Mouse (Mus musculus): ENCODE measurements around the gene Imp4. TPM values are rescaled to one million over a fixed set of nuclear protein-coding genes. Genes with fewer than 3 reads are reported as not detected.

Imp4 gene
- total RNA-seq, 2 experiments from 2014 or later = 65.2 to 68.7 TPM

- DNase-seq (ENCODE audit: low spot score in 2 of 2) = peak; percentile 92
These were observed 19.8 kb downstream of the Imp4 start, which contains the start of gene Ptpn18 for GRCm38 (mm10) chr1:34459284-34460060. Gene Ptpn18 (plus strand): TSS chr1:34459762.

DNA sequence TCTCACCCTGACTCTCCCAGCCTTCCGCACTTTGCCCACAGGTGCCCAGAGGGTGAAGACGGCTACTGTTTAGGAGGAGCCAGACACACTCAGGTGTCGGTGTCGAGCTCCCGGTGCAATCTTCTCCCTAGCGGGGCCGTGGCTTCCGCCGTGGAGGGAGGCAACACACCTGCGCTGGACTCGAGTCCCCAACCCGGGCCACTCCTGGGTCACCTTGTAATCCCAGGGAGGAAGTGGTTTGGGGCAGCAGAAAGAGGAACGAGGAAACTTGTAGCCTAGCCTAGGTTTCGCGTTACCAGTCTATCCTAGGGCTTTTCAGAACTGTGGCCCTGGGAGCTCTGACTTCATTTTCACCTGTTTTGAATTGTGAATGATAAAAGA, 20.4 kb downstream of the Imp4 start:
- DNase-seq (ENCODE audit: low spot score in 2 of 2) = peak in 1 of 2 experiments; percentile 38

GRCm38 (mm10) chr1:34462766-34463165, 23.1 kb downstream of the Imp4 start:
- DNase-seq (ENCODE audit: low spot score in 2 of 2) = peak; percentile 38 to 51

- DNase-seq (ENCODE audit: low spot score in 2 of 2) = no peak
These were observed 24.7 kb downstream of the Imp4 start for GRCm38 (mm10) chr1:34464310-34464817.

DNA sequence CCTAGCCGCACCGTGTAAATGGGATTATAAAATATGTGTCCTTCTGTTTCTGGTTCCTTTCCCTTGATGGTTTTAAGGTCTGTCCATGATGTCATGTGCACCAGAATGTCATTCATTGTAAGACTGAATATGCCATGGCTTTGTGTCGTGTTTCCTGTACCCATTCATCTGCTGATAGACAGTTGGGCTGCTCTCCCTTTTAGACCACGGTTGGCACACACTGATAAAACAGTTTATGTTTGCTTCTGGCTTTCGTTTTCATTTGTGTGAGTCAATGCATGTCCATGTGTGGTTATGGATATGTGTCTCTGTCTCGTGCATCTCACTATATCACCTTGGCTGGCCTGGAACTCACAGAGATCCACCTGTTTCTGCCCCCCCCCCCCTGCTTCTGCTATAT, 25.8 kb downstream of the Imp4 start:
- DNase-seq (ENCODE audit: low spot score in 2 of 2) = no peak

DNA sequence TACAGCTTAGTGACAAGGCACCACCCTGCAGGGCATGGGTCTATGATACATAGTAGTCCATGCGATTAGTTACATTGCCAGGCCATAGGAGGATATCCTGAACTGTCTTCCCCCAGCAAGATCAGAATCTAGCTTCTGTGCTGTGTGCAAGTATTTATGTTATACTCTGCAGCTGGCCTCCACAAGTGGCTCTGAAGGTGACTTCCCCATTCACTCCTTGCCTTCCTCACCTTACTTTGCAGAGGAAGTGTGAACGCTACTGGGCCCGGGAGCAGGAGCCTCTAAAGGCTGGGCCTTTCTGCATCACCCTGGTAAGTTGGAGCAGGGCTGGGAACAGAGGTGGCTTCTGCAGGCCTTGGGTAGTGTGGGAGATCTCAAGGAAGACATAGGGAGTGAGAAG, 28.4 kb downstream of the Imp4 start:
- DNase-seq (ENCODE audit: low spot score in 2 of 2) = no peak

DNA sequence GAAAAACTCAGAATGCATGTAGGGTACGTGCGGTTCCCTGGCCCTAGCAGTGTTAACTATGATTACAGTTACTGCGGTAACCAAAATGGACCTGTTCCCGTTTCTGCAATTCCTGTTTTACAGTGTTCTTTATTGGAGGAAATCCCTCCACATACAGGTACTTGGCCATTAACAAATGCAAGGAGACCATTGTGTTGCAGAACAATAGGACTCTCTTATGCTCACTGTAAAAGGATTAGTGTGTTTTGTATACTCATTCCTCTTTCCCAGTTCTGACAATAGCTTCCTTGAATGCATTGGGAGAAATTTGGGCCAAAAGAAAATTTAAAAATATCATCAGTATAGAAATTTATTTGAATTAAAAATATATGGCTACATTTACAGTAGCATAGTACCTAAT, 28.8 kb downstream of the Imp4 start:
- no peak for DNase-seq (ENCODE audit: low spot score in 2 of 2)

DNA sequence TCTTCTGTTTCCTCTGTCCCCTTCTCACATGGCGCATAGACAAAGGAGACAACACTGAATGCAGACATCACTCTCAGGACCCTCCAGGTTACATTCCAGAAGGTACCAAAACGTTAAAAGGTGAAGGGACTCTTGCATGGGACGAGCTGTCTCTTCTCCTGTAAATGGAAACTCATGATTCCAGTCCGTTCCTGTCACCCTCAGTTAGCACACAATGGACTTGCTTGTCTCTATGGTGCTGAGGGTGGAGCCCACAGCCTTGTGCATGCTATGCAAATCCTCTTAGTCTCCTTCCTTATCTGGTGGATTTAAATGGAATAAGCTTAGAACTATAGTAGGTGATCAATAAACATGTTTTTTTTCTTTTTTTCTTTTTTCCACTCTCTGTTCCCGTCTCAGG, 30.1 kb downstream of the Imp4 start:
- no peak for DNase-seq (ENCODE audit: low spot score in 2 of 2)

DNA sequence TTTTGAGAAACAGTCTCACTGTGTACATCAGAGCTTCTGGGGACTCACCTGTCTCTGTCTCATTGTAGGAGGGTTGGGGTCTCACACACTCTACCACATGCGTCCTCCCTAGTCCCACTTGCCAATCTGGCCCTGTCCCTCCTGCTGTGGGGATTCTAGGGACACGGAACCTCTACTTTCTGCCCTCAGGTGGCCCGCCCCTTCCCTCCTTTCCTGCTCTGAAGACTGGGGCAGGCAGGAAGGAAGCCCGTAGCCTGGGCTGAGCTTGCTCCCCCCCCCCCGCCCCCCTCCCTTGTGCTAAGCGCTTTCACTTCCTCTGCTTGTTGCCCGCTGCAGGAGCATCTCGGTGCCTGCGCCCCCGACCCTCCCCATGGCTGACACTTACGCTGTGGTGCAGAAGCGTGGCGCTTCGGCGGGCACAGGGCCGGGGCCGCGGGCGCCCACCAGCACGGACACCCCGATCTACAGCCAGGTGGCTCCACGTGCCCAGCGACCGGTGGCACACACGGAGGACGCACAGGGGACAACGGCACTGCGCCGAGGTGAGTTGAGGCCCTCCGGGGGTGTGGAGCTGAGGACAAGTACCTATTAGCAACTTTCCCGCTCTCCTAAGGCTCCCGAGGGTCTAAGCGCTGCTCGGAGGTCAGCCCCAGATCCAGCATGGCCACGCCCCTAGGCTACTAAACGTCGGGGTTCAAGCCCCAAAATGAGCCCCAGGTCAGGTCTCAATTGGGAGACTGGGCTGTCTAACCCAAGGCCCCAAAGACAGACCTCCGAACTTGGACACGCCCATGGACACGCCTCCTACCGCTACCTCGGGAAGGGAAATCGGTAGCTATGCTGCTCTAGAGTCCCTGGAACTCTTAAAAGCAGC, 33.0 kb downstream of the Imp4 start:
- DNase-seq (ENCODE audit: low spot score in 2 of 2) = peak; percentile 27 to 33

DNA sequence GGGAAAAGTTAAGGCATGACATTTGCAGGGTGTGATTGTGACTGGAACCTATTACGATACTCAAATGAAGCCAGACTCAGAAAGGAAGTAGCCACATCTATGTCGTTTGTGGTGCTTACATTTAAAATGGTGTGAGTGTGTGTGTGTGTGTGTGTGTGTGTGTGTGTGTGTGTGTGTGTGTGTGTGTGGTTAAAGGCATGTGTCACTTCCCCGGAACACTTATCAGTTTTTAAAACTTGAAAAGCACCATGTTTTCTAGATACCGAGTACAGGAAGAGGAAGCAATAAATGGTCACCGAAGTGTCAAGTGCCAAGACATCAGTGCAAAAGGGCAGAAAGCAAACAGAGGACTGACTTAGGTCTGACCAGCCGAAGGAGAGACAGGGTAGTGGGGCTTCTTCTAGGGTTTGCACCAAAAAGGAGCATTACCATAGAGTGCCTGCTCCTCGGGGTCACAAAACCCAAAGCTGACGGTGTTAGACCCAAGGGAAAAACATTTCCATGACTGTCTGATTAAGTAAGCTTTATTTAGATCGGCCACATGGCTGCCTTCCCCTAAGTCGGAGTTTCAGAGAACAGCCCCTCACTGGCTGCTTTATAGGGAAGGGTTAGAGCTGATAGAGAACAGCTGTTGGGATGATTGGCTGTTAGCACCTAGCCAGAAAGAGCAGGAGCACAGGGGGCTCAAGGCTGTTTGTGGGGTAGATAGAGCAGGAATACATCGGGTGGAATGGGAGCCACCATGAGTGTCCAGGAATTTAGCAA, 39.4 kb downstream of the Imp4 start:
- DNase-seq (ENCODE audit: low spot score in 2 of 2) = no peak

DNA sequence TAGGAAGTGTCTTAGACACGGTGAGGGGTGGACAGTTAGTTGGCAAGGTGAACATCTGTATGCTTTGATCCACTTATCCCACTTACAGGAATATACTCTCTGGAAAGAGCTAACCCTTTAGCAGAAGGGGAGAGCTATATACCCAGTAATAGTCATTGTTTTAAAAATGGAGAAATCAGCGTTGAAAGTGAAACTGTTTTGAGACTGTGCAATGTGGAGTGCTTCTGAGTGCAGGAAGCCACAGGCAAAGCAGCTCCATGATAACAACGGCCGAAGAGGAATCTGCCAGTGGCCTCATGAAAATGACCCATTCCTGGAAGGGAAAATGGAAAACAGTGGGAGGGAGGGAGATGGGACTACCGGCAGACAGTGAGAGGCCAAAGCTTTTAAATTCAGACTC, 41.1 kb downstream of the Imp4 start:
- no peak for DNase-seq (ENCODE audit: low spot score in 2 of 2)

- no peak for DNase-seq (ENCODE audit: low spot score in 2 of 2)
These were observed 42.4 kb downstream of the Imp4 start for GRCm38 (mm10) chr1:34481920-34482669.

DNA sequence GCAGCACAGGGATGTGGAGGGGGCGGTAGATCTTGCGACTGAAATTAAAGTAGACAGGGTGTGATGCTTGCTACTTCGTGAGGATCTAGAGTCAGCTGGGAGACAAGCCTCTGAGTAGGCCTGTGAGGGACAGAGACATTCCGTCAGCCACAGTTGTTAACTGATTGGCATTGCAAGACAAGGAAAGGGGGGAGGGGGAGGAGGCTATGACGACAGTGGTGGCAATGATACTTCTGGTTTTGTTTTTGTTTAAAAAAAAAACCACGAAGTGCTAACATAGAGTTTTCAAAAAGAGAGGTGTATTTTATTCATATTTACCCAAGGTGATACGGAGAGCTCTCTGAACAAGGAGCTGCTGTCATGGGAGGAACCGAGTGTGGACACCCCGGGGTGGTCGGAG, 44.8 kb downstream of the Imp4 start:
- DNase-seq (ENCODE audit: low spot score in 2 of 2) = no peak

DNA sequence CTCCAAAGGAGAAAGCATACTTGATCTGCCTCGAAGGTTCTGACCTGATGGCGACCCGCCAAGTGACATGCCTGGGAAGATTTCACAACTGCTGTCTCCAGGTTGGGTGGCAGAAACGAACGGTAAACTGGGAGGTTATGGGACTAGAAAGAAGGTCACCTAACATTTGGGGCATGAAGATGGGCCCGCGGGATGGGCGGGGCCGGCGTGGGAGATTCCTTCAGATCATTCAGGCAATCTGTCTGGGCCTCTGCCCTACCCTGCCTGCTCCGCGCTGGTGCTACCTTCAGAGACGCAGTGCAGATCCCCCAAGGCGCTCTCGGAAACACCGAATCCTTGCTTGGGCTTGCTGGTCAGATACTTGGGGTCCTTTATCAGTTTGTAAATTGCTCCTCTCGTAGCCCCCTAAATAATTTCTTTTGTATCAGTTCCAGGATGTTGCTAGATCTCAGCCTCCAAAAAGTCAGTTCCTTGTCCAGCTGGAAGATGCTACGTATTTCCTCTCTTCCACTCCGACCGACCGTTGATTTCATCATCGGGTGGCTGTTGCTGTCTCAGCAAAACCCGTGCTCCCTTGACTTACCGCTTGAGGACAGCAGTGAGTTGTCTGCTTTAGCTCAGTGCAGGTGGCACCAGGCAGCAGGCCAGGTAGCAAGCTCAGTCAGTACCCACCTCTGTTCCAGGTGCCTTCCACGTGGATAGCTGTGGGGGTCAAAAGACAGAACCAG, 46.0 kb downstream of the Imp4 start:
- no peak for DNase-seq (ENCODE audit: low spot score in 2 of 2)

DNA sequence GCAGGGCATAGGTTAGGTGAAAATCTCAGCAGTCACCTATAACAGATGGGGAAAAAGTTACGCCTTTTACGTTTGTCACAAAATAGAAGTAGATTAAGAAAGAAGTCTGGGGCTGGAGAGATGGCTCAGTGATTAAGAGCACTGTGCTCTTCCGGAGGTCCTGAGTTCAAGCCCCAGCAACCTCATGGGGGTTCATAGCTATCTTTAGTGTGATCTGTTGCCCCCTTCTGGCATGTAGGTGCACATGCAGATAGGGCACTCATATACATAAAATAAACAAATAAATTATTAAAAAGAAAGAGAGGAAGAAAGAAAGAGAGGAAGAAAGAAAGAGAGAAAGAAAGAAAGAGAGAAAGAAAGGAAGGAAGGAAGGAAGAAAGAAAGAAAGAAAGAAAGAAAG, 47.7 kb downstream of the Imp4 start:
- DNase-seq (ENCODE audit: low spot score in 2 of 2) = no peak

- DNase-seq (ENCODE audit: low spot score in 2 of 2) = no peak
These were observed 50.3 kb downstream of the Imp4 start for GRCm38 (mm10) chr1:34489852-34490541.

DNA sequence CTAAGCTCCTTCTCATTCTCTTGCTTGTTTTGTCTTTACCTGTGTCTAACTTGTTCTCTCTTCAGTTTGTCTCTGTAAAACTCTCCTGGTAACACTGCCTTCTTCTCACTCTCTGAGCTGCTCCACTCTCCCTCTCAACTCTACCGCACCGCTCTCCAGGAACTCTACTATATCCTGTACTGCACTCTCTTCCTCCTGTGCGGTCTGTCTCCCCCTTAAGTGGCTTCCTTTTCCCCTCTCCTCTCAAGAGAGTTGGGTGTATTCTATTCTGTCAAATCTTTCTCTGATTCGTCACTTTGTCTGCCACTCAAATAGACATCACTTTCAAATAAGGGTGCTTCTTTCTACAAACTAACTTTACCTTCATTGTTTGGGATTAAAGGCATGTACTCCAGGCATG, 51.8 kb downstream of the Imp4 start:
- no peak for DNase-seq (ENCODE audit: low spot score in 2 of 2)

All from adrenal gland, adult 18-20 months (tissue).